Mouse (Mus musculus) large intestine, adult 2 months (tissue): ENCODE results near the gene Abr. TPM values are rescaled to one million over a fixed set of nuclear protein-coding genes. Genes with fewer than 3 reads are reported as not detected.

Experiments used
- DNase-seq: peaks from one replicate; pipeline ENCODE4 v3.0.0-alpha.2; 2012; ENCODE audit warnings: low read depth, low spot score
- WGBS: fragments of 180-500 bp; shearing (Covaris S2); methylation state at CpG from one replicate; pipeline ENCODE4 v1.1.7; 2018; 5-methylcytosine and 5-hydroxymethylcytosine counted together
- polyA plus RNA-seq: library from polyadenylated mRNA; depleted of rRNA; stranded (reverse); fragments of >200 nt; gene quantifications from 2 replicates; pipeline ENCODE4 v1.2.3, GENCODE M21; 2012

Abr gene
- polyA plus RNA-seq, 1 experiment, result 89.1 TPM

DNA sequence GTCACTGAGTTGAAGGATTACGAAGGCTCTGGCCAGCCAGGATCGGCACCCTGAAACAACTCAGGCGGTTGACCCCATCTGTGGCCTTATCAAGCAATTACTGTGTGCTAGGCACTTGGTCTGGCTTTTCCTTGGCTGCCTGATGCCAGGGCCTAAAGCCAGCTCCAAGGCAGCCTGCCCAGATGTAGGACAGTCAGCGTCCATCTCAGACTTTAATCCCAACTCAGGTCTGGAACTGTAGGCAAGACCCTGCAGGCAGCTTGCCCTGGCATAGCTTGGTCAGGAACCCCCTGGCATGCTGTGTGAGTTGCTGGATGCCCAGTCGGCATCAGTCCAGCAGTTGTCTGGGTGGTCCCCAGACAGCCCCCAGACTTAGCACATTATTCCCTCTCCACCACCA is 186.1 kb downstream of the Abr start:
- DNase-seq, result no peak
- WGBS, result 76% methylated on average over 5 of the region's 5 CpGs

DNA sequence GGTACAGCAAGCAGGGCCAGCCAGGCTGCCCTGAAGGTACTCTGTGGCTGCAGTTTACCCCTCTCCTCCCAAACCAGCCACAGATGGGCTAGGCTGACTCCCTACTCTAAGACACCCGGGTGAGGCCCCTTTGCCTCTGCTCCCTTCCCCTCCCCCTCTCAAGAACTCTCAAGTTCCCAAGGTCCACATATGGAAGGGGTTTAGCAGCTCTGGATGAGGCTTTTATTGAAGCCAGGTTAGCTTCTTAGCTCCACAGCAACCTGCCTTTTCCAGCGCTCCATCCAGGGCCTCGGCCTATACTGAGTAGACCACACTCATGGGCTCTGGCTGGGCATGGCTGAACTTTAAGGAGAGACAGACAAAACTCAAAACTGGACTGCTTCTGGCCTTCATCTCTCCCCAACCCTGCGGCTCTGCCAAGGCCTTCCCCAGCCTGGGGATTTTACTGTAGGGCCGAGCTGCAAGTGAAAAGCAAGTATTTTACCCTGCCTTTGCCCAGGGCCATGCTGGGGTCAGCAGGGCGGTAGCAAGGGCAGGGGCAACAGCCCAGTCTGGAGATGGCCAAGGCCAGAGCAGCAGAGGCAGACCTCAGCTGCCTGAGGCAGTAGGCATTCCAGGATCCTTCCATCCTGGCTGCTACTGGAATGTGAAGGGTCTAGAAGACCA is 192.0 kb downstream of the Abr start:
- DNase-seq, result no peak
- WGBS, result 72% methylated on average over 6 of the region's 6 CpGs

DNA sequence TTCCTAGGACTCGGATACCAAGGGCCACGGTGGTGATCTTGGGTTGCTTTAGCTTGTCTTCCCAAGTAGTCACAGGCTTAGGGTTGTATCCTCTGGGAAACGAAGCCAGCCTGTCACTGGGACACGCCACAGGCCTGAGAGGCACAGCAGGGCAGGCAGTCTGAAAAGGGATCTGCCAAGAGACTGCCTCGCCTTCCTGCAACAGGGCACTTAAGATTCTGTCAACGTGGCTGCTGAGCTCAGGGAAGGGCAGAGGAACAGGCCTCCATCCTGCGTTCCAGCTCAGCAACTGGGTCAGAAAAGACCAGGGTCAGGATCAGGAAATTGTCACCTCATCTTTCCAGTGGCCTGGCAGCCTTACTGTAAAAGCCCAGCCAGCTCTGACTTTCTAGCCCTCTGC is 192.6 kb downstream of the Abr start:
- WGBS, result 67% methylated on average over 7 of the region's 7 CpGs
- DNase-seq, result no peak

DNA sequence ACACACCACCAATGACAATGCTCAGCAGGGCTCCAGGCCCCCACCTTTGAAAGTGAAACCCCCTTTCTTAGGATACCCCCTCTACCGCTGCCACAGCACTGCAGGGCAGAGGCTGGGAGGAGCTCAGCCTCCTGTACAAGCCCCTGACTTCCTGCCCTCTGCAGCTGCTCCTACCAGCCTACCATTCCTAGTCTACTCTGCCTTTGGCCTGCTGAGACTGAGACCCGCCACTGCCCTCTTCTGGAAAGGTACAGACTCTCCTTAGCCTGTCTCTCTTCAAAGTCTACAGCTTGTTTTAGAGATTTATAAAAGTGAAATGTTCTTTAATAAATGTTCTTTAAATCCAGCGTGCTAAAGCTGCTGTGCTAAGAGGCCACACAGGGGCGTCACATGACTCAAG is 193.1 kb downstream of the Abr start:
- DNase-seq, result no peak
- 77% methylated on average over 4 of the region's 4 CpGs for WGBS

DNA sequence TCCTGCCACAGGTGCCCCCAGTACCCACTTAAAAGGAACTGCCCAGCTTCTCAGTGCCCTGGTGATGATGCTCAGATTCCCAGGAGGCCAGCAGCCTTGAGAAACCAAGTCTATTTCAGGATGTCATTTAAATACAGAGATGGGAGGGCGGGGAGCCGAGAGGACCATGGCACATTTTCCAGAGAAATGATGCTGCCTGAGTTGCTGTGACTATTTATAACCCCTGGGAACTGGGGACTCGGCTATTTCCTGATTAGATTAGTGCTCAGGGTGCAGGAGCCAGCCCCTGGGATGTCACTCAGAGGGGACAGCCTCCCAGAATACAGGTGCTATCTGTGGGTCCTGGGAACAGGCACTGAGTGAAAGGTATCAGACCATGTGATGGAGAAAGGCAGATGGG is 194.3 kb downstream of the Abr start:
- DNase-seq, result no peak
- WGBS, result 63% methylated on average over 3 of the region's 3 CpGs

DNA sequence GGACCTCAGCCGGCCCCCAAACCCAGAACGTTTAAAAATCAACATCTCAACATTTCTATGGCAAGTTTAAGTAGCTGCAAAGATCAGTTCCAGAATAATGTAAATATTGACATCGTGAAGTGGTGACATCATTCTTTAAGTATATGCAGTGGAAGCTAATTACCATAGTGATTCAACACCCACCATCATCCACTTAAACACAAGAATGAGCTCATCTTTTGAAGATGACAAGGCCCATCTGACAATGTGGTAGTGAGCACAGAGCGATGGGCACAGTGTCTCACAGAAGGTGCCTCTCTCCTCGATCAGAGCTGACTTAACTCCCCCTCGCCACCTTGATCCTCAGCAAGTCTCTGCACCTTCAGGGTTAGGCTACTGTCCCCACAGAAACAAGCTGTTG is 196.4 kb downstream of the Abr start:
- 63% methylated on average over 6 of the region's 6 CpGs for WGBS
- no peak for DNase-seq

DNA sequence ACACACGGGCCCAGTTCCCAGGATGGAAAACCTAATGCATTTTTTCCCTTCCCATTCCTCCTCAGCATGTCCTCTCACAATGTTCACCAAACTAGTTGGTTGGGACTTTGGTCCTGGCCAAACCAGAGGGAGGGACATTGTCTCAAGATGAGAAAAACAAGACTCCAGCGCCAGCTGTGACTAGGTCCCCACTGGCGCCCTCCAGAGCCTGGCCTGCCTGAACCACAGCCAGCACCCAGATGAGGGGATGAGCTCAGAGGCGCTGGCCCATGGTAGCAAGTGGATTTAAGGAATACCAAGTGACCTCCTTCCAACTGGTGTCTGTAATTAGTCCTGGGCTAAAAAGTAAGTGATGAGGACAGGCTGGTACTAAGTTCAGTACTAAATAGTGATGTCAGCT is 201.2 kb downstream of the Abr start:
- DNase-seq, result no peak
- WGBS, result 55% methylated on average over 4 of the region's 4 CpGs

DNA sequence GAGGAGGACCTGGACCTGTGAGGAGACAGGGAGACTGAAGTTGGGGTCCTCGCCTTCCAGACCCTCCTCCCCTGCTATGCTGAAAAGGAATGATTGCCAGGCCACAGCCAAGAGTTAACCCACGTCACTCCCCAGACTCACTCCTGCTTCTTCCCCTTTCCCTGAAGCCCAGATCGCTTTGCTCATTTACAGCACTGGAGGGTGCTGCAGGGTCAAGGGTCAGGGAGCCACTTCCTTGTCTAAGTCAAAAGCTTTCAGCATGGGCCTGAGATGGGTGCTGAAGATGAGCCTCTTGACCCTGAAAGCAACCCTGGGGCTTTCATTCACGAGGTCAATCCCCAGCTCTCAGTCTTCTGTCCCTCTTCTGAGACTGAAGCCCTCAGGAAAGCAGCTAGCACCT is 202.9 kb downstream of the Abr start:
- no peak for DNase-seq
- WGBS, result 62% methylated on average over 4 of the region's 4 CpGs

DNA sequence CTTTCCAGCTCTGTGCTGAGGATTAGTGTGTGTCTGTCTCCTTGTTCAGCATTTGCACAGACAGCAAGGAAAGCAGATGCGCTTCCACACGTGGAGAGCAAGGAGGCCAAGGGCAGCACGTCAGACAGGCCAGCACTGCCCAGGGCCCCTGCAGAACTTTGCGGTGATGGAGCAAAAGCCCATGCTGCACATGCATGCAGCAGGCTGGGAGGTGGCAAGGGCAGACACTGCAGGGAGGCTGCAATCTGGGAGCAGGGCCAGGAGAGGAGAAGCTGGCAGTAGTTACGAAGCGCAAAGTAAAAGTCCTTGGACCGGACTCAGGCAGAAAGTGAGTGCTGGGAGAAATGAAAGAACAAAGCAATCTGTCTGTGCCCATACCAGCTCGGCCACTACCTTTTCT is 203.7 kb downstream of the Abr start:
- DNase-seq, result no peak

DNA sequence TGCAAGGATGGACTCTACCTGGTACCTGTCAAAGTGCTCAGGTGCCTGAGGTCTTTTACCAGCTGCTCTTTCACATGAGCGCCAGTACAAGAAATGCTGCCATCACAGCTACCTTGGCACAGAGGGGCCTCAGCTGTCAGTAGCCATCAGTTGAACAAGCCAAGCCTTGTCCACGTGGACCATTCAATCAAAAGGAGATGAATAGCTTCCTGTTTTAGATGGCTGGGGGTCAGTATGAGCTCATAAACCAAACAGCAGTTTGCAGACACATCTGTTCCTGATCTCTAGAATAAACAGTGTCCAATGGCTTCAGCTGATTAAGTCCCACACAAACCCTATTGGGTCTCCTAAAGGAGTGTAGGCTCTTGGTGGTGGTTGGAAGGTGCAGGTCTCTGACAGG is 206.1 kb downstream of the Abr start:
- WGBS, result 44% methylated on average over 2 of the region's 2 CpGs
- DNase-seq, result no peak

More for the DNA sequence above, 203.7 kb downstream of the Abr start:
- WGBS, result 75% methylated on average over 8 of the region's 8 CpGs

DNA sequence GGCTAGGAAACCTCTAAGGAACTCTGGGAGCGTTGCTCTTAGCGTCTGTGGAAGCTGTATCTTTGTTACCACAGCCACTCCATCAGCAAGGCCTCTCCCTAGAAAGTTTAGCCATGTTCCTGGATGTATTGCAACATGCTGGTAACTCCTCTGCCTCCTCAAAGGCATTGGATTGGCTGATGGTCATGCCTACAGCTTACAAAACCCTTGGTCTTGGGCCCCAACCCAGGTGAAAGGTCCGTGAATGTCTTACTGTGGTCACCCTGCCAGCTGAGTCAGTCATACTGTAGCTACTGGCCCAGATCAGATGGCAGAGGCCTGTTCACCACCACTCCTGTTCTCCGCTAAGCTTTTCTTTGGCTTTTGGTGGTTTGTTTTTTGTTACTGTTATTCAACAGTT is 207.1 kb downstream of the Abr start:
- DNase-seq, result no peak
- 86% methylated on average over 4 of the region's 4 CpGs for WGBS

DNA sequence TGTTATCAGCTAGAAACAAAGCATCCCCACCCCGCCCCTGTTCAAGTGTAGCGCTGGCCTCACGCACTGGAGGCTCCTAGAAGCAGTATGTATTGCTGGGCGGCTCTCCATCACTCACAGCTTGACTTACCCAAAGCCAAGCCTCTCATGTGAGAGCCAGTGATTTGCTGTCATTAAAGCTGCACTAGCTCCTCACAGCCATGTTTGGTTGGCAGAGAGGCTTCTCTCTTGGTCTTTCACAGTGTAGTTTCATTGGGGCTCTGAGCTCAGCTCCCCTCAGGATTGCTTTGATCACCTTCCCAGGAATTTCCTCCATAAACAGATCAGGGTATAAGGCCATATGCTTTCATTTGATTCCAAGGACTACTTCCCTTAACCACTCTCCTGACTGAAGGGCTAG is 208.9 kb downstream of the Abr start:
- DNase-seq, result no peak
- WGBS, result 70% methylated on average over 4 of the region's 4 CpGs

DNA sequence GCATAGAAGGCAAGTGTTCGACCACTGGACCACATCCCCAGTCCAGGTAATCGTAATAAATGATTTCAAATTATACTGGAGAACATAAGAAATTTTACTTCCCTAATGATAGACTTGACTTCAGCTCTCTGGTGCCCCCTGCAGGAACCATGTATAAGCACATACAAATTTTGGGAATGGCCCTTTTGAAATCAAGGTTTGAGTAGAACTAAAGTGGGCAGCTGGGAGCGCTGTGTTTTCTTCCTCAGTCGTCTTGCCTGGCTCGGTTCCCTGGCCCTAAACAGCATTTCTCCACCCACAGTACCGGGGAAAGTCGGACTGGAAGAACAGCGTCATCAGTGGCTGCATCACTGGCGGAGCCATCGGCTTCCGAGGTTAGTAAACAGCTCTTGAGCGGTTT is 211.3 kb downstream of the Abr start:
- 51% methylated on average over 12 of the region's 12 CpGs for WGBS
- no peak for DNase-seq

DNA sequence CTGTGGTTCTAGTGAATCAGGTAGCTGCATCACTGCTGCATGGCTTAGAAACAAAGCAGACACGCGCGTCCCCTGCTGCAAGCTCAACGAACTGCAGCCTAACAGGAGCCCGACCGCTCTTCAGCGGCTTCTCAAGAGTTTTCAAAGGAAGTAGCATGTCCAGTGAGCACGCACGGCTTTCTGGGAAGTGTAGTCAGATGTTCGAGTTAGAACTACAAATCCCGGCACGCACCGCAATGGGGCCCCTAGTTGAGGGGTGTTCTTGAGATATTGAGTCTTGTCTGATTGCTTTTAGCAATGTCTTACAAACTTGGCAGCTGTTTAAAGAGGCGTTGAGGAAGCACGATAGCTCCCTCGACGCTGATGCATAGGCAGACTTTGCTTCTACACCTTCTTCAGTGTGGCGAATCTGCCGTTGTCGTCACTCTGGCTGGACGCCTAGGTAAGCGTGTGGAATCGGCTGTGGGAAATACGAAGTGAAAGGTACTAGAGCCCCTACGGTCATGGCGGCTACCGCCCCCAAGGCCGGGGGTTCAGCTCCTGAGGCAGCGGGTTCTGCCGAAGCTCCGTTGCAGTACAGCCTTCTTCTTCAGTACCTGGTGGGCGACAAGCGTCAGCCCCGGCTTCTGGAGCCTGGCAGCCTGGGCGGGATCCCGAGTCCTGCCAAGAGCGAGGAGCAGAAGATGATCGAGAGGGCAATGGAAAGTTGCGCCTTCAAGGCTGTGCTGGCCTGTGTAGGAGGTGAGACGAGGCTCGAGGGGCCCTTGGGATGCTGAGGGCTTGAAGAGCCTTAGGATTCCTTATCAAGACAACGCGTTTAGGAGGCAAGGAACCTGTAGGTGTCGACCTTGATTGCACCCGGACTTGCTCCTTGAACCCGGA is 215.2 kb downstream of the Abr start, which contains the start of gene Timm22:
Gene Timm22 (plus strand): TSS at position 251 of the 882 bp plus-strand sequence.
- DNase-seq, result peak; percentile 93
- 1% methylated on average over 46 of the region's 46 CpGs for WGBS

DNA sequence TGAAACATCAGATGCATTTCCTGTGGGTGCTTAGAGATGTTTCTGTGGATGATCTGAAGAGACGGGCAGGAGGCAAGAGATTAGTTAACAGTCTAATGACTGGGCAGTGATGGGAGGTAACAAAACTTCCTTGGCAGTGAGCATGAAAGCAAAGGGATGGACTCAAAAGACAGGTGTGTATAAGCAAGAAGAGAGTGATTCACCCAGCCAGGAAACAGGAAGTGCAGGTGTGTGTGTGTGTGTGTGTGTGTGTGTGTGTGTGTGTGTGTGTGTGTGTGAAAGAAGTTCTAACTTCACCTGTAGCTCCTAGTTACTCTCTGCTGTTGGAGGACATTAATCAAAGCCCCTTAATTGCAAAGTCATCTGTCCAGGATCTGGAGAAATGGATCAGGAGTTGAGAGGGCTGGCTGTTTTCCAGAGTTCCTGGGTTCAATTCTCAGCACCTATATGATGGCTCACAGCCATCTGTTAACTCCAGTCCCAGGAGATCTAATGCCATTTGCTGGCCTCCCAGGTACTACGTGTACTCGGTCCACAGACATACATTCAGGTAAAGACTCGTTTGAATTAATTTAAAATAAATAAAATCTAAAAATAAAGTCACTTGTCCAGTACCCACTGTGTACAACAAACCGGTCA is 216.4 kb downstream of the Abr start:
- WGBS, result 66% methylated on average over 5 of the region's 5 CpGs

DNA sequence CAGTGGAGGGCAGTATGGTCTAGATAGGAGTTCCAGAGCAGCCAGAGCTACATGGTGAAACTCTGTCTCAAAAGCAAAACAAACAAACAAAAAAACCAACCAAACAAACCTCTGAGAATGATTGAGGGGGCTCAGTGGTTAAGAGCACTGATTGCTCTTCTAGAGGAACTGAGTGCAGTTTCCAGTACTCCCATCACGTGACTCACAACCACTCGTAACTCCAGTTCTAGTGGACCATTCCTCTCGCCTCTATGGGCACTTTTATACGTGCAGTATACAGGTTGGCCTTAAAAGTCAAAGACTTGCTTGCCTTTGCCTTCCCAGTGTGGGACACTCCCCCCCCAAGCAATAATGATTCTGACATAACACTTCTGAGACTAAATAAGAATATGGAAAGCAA is 217.0 kb downstream of the Abr start:
- 53% methylated on average over 4 of the region's 4 CpGs for WGBS
- no peak for DNase-seq

More for the DNA sequence above, 216.4 kb downstream of the Abr start:
- DNase-seq, result no peak

DNA sequence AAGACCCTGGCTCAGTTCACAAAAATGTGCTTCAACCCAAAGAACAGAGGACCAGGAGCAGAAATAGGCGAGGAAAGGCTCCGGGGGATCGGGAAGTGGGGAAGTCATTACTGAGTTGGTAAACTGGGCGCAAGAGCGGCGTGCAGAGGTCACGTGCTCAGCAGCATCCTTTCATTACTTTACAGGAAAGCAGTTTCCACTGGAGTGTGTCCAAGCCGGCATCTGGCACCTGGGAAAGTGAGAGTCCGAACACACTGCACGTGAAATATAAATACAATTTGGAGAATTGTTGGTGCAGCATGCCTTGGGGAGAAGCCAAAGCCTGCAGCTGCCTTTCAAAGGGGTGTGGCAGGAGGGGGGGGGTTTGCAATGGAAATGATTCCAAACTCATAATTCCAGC is 220.7 kb downstream of the Abr start:
- no peak for DNase-seq
- WGBS, result 16% methylated on average over 10 of the region's 10 CpGs

DNA sequence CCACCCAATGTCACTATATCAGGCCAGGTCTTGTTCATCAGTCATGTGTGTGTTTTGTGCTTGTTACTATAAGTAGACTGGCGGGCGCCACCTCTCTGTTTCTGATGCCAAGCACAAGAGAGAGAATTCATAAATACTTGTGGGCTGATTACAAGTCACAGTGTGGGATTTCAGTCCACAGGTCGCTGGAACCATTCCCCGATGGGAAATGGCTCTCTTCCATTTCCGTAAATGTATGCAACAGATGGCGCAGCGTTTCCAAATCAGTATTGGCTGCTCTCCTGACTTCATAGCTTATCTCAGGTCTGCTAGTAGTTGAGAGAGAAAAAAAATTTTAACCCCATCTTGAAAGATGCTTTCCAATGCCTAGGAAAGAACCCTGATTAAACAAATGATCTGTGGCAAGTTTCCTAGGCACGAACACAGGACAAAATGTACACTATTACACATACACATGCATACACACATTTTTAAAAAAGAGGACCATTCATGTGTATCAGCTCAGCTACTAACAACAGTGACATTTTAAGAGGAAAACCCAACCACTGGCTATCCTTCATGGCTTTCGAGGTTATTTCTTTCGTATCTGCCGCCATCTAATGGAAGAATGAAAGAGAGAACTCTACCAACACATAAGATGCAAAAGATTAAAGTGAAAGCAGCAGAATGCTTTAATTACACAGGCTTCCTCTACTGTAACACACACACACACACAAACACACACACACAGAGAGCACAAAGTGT is 222.4 kb downstream of the Abr start:
- DNase-seq, result no peak
- WGBS, result 3% methylated on average over 11 of the region's 11 CpGs

DNA sequence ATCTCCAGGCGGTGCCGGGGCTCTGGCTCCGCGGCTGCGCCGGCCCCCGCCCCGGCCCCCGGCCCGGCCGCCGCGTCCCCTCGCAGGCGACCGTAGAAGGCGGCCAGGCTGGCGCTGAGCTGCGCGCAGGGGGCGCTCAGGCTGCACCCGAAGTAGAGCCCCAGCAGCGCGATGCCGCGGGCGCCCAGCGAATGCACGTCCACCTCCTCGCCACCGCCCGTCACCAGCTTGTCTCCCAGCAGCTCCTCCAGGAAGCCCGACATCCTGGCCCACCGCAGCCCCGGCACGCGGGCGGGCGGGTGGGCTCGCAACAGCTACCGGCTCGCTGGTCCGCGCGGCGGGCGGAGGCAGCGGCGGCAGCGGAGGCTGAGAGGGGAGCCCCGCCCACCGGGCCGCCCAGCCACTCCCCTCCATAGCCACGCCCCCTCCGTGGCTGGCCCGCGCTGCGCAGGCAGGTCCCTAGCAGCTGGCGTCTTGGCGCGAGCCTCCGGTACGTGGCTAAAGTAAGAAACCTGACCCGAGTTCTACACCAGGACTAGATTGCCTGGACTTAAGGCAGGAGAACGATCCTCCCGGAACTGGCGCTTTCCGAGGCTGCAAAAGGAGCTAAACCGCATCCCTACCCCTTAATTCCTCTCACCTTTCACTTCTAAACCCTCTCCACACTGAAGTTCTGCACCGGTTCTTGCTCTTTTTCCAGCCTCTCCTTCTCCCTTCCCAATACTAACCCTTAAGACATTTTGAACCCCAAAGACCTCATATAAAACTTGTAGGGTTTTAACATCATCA is 223.1 kb downstream of the Abr start, which contains the start of gene Nxn:
Gene Nxn (minus strand): TSS at position 343 of the 789 bp plus-strand sequence.
- under 1% methylated on average over 62 of the region's 70 CpGs for WGBS
- peak; percentile 46 for DNase-seq
